Mouse (Mus musculus) thymus, adult 2 months (tissue): ENCODE measurements at regions not wholly inside any gene's neighbourhood (a gene's known extent, or its start where the extent isn't known, plus 50 kb on each side); places are given as distances from the start of the nearest gene placed in this dataset.

Experiments
- DNase-seq: peaks from one replicate; pipeline ENCODE4 v3.0.0; 2021
- H3K27ac ChIP-seq: fragments of 200-500 bp; 2 replicates; pipeline ENCODE4 v1.5.1; 2012; ENCODE audit warnings: low read length, control low read depth; ENCODE audit not compliant: control insufficient read depth, insufficient read depth
- H3K27me3 ChIP-seq: fragments of 200-500 bp; 2 replicates; pipeline ENCODE4 v1.6.1; 2012; ENCODE audit warnings: mild to moderate bottlenecking, low read length, moderate library complexity, mixed read lengths; ENCODE audit not compliant: control insufficient read depth, insufficient read depth
- H3K36me3 ChIP-seq: fragments of 200-500 bp; 2 replicates; pipeline ENCODE4 v1.6.1; 2012; ENCODE audit warnings: mild to moderate bottlenecking, low read length, moderate library complexity; ENCODE audit not compliant: control insufficient read depth, insufficient read depth
- H3K4me1 ChIP-seq: fragments of 200-500 bp; replicated peaks from 2 replicates; pipeline ENCODE4 v1.6.1; 2012; ENCODE audit warnings: low read length; ENCODE audit not compliant: control insufficient read depth, insufficient read depth
- H3K4me3 ChIP-seq: fragments of 200-500 bp; 2 replicates; pipeline ENCODE4 v1.5.1; 2012; ENCODE audit warnings: mild to moderate bottlenecking, low read length, control low read depth, moderate library complexity; ENCODE audit not compliant: control insufficient read depth, insufficient read depth
- CTCF ChIP-seq: fragments of 200-500 bp; IDR thresholded peaks from 2 replicates; pipeline ENCODE4 v1.5.1; 2012; ENCODE audit warnings: mild to moderate bottlenecking, control low read depth, low read length, moderate library complexity, borderline replicate concordance; ENCODE audit not compliant: control insufficient read depth, poor library complexity, insufficient read depth; ENCODE audit errors: extremely low read depth
- POLR2A ChIP-seq: fragments of 200-500 bp; IDR thresholded peaks from 2 replicates; pipeline ENCODE4 v1.6.1; 2012; ENCODE audit warnings: mild to moderate bottlenecking, low read length, control low read depth, moderate library complexity; ENCODE audit not compliant: control insufficient read depth, poor library complexity, insufficient read depth; ENCODE audit errors: extremely low read depth
- WGBS: fragments of 180-500 bp; shearing (Covaris S2); methylation state at CpG from one replicate; pipeline ENCODE4 v1.1.7; 2018; 5-methylcytosine and 5-hydroxymethylcytosine counted together

DNA sequence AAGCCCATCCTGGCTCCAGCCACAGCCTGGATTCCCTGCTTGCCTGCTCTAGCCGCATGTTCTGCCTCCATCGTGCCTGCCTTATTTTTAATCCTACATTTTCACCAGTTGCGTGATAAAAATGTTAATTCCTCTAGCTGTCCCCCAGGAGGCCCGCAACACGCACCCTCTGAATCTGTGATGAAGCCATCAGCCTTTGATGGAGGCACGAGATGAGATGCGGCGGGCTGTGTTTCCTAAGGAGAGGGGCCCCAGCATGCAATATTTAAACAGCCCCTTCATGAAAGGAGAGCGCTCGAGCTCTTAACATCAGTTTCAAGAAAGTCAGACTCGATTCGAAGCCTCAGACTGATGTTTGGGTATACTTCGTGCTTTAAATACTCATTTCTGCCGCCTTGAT is 76.3 kb downstream of the Nptx2 start:
- TF ChIP-seq CTCF (no peak), POLR2A (no peak)
- WGBS = 95% methylated on average over 14 of the region's 14 CpGs
- no peaks in the 10 kb centered on the region for H3K4me1 ChIP-seq
- H3K27ac ChIP-seq = no peak overlapping the region
- no peaks in the 10 kb centered on the region for H3K27me3 ChIP-seq
- DNase-seq = no peak
- H3K36me3 ChIP-seq = no peaks in the 10 kb centered on the region
- no peak overlapping the region for H3K4me3 ChIP-seq

DNA sequence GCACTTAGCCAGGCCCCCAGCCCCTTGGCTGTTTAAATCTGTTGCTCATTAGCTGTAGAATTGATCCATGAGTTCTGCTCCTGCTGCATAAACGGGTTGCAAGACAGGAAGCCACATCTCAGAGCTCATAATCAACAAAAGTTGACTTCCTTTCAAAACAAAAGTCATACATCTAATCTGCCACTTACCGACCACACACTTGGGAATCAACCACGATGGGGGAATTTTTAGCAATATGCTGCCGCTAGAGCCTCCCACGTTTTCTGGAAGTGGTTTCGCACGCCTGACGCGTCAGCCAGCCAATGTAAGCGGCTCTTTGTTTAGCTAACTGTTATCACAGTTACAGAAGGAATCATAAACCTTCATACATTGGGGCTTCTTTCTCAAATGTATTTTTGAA is 77.7 kb downstream of the Nptx2 start:
- Histone ChIP-seq H3K36me3 (no peaks in the 10 kb centered on the region), H3K27ac (no peak overlapping the region), H3K27me3 (no peaks in the 10 kb centered on the region), H3K4me1 (no peaks in the 10 kb centered on the region), H3K4me3 (no peak overlapping the region)
- 12% methylated on average over 10 of the region's 10 CpGs for WGBS
- TF ChIP-seq POLR2A (no peak), CTCF (no peak)
- DNase-seq = no peak

DNA sequence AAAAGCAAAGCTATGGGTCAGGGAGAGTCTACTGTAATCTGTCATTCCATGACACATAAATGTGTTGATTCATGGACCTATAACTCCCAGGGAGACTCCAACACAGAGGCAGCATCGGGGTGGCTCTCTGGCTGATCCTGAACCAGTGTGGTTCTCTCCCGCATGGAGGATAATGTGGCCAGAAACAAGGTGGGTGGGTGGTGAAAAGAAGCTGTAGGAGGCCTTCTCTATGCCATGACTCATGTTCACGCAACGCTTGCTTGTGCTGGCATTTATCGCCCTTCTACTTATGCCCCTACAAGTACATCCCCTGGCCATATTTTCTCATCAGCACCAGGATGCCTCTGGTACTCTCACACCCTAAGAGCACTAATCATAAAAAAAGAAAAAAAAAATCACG is 86.6 kb downstream of the Nptx2 start:
- no peak for TF ChIP-seq POLR2A
- no peak for TF ChIP-seq CTCF
- no peaks in the 10 kb centered on the region for H3K36me3 ChIP-seq
- H3K4me3 ChIP-seq = no peak overlapping the region
- H3K4me1 ChIP-seq = no peaks in the 10 kb centered on the region
- WGBS = 91% methylated on average over 6 of the region's 6 CpGs
- H3K27ac ChIP-seq = no peak overlapping the region
- H3K27me3 ChIP-seq = no peaks in the 10 kb centered on the region
- DNase-seq = no peak

GRCm38 (mm10) chr5:144638631-144639030 is 92.9 kb downstream of the Nptx2 start:
- no peaks in the 10 kb centered on the region for H3K36me3 ChIP-seq
- H3K27me3 ChIP-seq = no peaks in the 10 kb centered on the region
- DNase-seq = peak; percentile 3
- WGBS = 69% methylated on average over 3 of the region's 3 CpGs
- no peaks in the 10 kb centered on the region for H3K4me1 ChIP-seq
- TF ChIP-seq CTCF (no peak), POLR2A (no peak)
- H3K4me3 ChIP-seq = no peak overlapping the region
- no peak overlapping the region for H3K27ac ChIP-seq

GRCm38 (mm10) chr5:144639639-144640038 is 93.9 kb downstream of the Nptx2 start:
- TF ChIP-seq POLR2A (no peak), CTCF (no peak)
- H3K27me3 ChIP-seq = no peaks in the 10 kb centered on the region
- no peak overlapping the region for H3K4me3 ChIP-seq
- H3K27ac ChIP-seq = no peak overlapping the region
- no peak for DNase-seq
- H3K4me1 ChIP-seq = no peaks in the 10 kb centered on the region
- WGBS = 94% methylated on average over 5 of the region's 5 CpGs
- H3K36me3 ChIP-seq = no peaks in the 10 kb centered on the region

- 90% methylated on average over 8 of the region's 8 CpGs for WGBS
- no peaks in the 10 kb centered on the region for H3K27me3 ChIP-seq
These were observed 97.1 kb downstream of the Nptx2 start for GRCm38 (mm10) chr5:144642766-144643165.

DNA sequence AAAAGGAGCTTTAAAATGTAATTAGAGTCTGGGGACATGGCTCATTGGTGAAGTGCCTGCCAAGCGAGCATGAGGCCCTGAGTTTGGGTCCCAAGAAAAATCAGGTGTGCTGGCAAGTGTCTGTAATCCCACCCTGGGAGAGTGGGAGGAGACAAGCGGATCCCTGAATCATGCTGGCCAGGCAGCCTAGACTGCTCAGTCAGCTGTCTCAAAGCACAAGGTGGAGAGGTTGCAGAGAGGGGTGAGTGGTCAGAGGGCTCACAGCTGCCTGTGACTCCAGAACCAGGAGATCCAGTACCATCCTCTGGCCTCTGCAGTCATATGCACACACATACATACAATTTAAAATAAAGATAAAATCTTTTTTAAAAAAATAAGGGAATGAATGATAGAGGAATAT is 97.7 kb downstream of the Nptx2 start:
- no peaks in the 10 kb centered on the region for H3K36me3 ChIP-seq
- no peak for DNase-seq
- H3K27me3 ChIP-seq = no peaks in the 10 kb centered on the region
- TF ChIP-seq POLR2A (no peak), CTCF (no peak)
- no peak overlapping the region for H3K4me3 ChIP-seq
- no peaks in the 10 kb centered on the region for H3K4me1 ChIP-seq
- no peak overlapping the region for H3K27ac ChIP-seq
- 85% methylated on average over 2 of the region's 2 CpGs for WGBS

More at GRCm38 (mm10) chr5:144642766-144643165, 97.1 kb downstream of the Nptx2 start:
- Histone ChIP-seq H3K4me3 (no peak overlapping the region), H3K27ac (no peak overlapping the region), H3K36me3 (no peaks in the 10 kb centered on the region), H3K4me1 (no peaks in the 10 kb centered on the region)
- no peak for DNase-seq
- TF ChIP-seq POLR2A (no peak), CTCF (no peak)
